Mouse (Mus musculus) forebrain, embryonic 10.5 days (tissue): ENCODE measurements around the gene Gbp3. TPM values are rescaled to one million over a fixed set of nuclear protein-coding genes. Genes with fewer than 3 reads are reported as not detected.

ENCODE experiments used
- DNase-seq: peaks from one replicate; pipeline ENCODE4 v3.0.0-alpha.2; 2017; ENCODE audit warnings: low spot score; ENCODE audit errors: extremely low spot score
- H3K27ac ChIP-seq: fragments of 300-500 bp; sonication (generic); 2 replicates; pipeline ENCODE4 v1.5.1; 2016; ENCODE audit warnings: mild to moderate bottlenecking
- H3K27me3 ChIP-seq: fragments of 300-500 bp; sonication (generic); 2 replicates; pipeline ENCODE4 v1.6.1; 2016; ENCODE audit warnings: mild to moderate bottlenecking; ENCODE audit not compliant: poor library complexity, severe bottlenecking
- H3K36me3 ChIP-seq: fragments of 300-500 bp; sonication (generic); replicated peaks from 2 replicates; pipeline ENCODE4 v1.6.1; 2016; ENCODE audit warnings: mild to moderate bottlenecking, moderate library complexity
- H3K4me1 ChIP-seq: fragments of 300-500 bp; sonication (generic); 2 replicates; pipeline ENCODE4 v1.6.1; 2016
- H3K4me3 ChIP-seq: fragments of 300-500 bp; sonication (generic); 2 replicates; pipeline ENCODE4 v1.5.1; 2016; ENCODE audit warnings: mild to moderate bottlenecking, moderate library complexity
- H3K9me3 ChIP-seq: fragments of 300-500 bp; sonication (generic); 2 replicates; pipeline ENCODE4 v1.6.1; 2016; ENCODE audit warnings: mild to moderate bottlenecking, moderate library complexity
- WGBS: fragments of 180-500 bp; shearing (Covaris S2); methylation state at CpG from one replicate; pipeline ENCODE4 v1.1.7; 2016; 5-methylcytosine and 5-hydroxymethylcytosine counted together
- polyA plus RNA-seq: library from polyadenylated mRNA; unstranded; fragments of >200 nt; fragmentation: Nextera tagmentation; extraction: Ambion mirVana; gene quantifications from 2 replicates; pipeline ENCODE4 v1.2.1, GENCODE M21; 2016

Gene Gbp3
- polyA plus RNA-seq, 1 experiment from 2014 or later: 0.21 TPM

DNA sequence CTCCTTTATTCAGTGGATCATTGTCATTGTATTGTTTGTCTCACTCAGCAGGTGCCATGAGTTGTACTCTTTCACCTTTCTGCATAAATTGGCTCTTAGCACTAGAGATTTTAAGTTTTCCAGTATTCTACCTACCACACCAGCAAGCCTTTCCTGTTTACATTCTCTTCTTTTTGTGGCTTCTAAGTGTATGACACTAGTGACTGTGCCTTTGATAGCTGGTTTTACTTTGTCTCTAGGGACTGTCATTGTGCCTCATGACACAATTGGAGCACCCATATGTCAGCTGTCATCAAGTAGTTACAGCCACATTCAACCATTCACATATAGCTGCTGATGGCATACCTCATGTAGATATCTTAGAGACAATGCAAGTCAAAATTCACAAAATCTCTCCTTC lies 41.8 kb downstream of the Gbp3 start:
- H3K27ac ChIP-seq: no peak overlapping the region
- no peak for DNase-seq
- H3K36me3 ChIP-seq: no peaks in the 10 kb centered on the region
- no peaks in the 10 kb centered on the region for H3K9me3 ChIP-seq
- no peaks in the 10 kb centered on the region for H3K27me3 ChIP-seq
- no peaks in the 10 kb centered on the region for H3K4me1 ChIP-seq
- no peak overlapping the region for H3K4me3 ChIP-seq

DNA sequence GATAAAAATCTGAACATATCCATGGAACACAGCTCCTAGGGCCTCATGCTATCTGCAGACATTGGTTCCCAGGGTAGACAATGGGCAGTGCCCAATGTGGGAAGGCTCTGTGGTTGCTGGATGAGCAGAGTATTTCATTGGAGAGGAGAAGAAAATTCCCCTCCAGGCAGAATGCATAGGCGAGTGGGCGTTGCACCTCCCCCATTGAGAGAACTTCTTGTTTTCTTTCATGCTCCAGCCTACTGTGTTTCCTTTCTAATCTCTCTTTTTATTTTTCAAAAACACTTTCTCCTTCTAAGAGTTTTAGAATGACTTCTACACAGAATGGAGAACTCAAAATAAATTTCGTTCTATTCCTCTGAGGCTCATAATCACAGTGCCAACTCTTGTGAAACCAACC lies 58.8 kb downstream of the Gbp3 start:
- Histone ChIP-seq H3K36me3 (no peaks in the 10 kb centered on the region), H3K4me1 (peaks cover 4% of the 10 kb centered on the region; the same call in 1 of the 2 replicates), H3K4me3 (no peak overlapping the region), H3K27me3 (no peaks in the 10 kb centered on the region), H3K9me3 (no peaks in the 10 kb centered on the region), H3K27ac (no peak overlapping the region)
- DNase-seq: no peak
- 74% methylated on average over 3 of the region's 3 CpGs for WGBS

DNA sequence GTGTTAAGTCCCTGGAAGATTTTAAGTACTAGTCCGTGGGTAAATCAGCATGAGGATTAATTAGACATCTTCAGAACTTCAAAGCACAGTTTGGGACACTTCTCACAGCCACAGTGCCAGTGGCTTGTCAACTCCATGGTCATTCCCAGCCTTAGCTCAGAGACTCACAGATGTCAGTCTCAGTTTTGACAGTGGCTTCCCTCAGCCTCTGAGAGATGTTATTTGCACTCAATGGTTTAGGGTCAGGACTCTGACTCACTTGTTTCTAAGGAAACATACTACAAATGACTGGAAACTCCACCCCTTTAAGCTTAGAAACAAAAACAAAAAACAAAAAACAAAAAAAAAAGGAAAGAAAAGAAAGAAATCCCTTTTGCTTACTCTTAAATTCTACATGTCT lies 59.8 kb downstream of the Gbp3 start:
- Histone ChIP-seq H3K27me3 (no peaks in the 10 kb centered on the region), H3K4me1 (peaks cover 4% of the 10 kb centered on the region; the same call in 1 of the 2 replicates), H3K27ac (no peak overlapping the region), H3K36me3 (no peaks in the 10 kb centered on the region), H3K9me3 (no peaks in the 10 kb centered on the region), H3K4me3 (no peak overlapping the region)
- 38% methylated on average over 1 of the region's 1 CpGs for WGBS
- DNase-seq: no peak

DNA sequence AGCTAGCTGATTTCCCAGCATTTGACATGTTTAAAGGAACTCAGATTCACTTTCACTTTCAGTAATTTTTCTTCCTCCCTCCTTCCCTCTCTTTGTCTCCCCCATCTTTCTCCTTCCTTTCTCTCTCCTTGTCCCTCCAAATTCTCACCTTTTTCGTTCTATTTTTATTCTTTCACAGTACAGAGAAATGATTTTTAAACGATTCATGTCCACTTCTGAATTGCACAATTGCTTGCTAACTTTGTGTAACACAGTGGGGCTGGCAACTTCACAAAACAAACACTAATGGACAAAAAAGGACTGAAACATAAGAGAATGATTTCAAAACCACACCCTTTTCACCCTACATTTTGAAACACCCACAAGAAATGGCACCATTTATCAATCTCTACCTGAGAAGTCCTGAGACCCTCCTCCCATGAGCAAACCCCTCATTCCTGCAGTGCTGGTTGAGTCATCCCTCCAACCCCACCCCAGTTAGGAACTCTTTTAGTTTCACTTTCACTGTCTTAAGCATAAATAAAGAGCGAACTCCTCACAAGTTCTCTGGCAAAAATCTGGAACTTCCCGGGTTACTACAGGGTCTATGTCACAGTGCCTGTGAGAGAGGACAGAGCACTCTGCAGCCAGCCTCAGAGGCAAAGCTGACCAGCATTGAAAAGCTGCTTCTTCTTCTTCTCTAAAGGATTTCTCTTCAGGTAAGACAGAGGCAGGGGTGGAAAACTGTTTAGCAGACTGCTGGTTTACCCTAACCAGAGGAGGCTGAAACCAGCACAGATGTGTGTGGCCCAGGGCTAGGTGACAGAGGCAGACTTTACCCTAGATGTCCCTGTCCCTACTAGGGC lies 60.5 kb downstream of the Gbp3 start, which contains the start of gene Gbp2:
Gbp2 (plus strand) TSS at position 492 of the 845 bp plus-strand sequence.
- H3K9me3 ChIP-seq: no peaks in the 10 kb centered on the region
- no peak within 1 kb of the TSS for H3K4me3 ChIP-seq
- WGBS: 77% methylated on average over 4 of the region's 4 CpGs
- no peaks in the 10 kb centered on the region for H3K27me3 ChIP-seq
- DNase-seq: no peak
- H3K4me1 ChIP-seq: peaks cover 4% of the 10 kb centered on the region; the same call in 1 of the 2 replicates
- H3K36me3 ChIP-seq: no peaks in the 10 kb centered on the region
- no peak within 1 kb of the TSS for H3K27ac ChIP-seq

DNA sequence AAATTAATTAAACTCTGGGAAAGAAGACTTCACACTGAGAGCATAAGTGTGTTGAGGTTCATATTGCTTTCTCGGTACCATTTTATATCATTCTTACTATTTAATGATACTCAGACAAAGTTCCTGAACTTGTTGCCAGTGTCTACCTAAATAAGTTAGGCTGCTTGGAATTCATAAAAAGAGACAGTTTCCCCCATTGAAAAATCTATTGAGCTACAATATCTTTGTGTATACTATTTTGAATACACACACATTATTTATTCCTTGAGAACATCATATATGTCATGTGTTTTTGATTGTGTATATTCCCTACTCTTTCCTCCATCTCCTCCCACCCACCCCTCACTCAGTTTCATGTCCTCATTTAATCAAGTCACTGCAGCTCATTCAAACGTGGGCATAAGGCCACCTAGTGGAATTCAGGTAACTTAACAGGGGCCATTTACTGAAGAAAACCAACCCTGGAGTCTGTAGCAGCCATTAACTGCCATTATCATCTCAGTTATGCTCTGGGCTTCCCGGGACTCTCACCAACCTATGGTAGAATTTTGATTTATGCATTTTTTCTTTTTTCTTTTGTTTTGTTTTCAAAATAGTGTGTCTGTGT lies 61.2 kb downstream of the Gbp3 start:
- Histone ChIP-seq H3K9me3 (no peaks in the 10 kb centered on the region), H3K4me1 (peaks cover 4% of the 10 kb centered on the region; the same call in 1 of the 2 replicates), H3K27me3 (no peaks in the 10 kb centered on the region), H3K27ac (no peak overlapping the region), H3K4me3 (no peak overlapping the region), H3K36me3 (no peaks in the 10 kb centered on the region)
- 57% methylated on average over 3 of the region's 3 CpGs for WGBS
- no peak for DNase-seq

Other genes with a start within 250 kb of the Gbp3 start
- gene Pdlim5, start 164.3 kb upstream of the Gbp3 start, polyA plus RNA-seq: 21.8 TPM in 2 replicates
- gene Gbp5, start 66.0 kb upstream of the Gbp3 start, polyA plus RNA-seq: not detected in 2 replicates
- 0.76 and 0.79 TPM in 2 replicates for gene Gbp7, start 29.7 kb upstream of the Gbp3 start, polyA plus RNA-seq
- gene Gbp2b, start 34.8 kb downstream of the Gbp3 start, polyA plus RNA-seq: not detected in 2 replicates
- 0.11 TPM in 1 of 2 replicates, not detected in the other for gene Gbp2, start 60.6 kb downstream of the Gbp3 start, polyA plus RNA-seq
- gene Kyat3, start 141.0 kb downstream of the Gbp3 start, polyA plus RNA-seq: 11.1 and 13.2 TPM in 2 replicates
- gene Gtf2b, start 205.0 kb downstream of the Gbp3 start, polyA plus RNA-seq: 87.3 and 88.2 TPM in 2 replicates